Mouse (Mus musculus) hindbrain, embryonic 15.5 days (tissue): ENCODE data around the gene Clrn2. TPM values are rescaled to one million over a fixed set of nuclear protein-coding genes. Genes with fewer than 3 reads are reported as not detected.
"Not testable (repeated sequence)": the region's sequence is repeated elsewhere in the genome, so short reads cannot be mapped to it uniquely, and the experiment has no call there.

ENCODE experiments used
- ATAC-seq: fragments of 200-750 bp; cut with Nextera tagmentation; 2 replicates; pipeline ENCODE4 v1.8.0; 2017; ENCODE audit warnings: low read depth, moderate number of reproducible peaks, moderate TSS enrichment; ENCODE audit not compliant: low FRiP score
- H3K27ac ChIP-seq: fragments of 300-500 bp; sonication (generic); replicated peaks from 2 replicates; pipeline ENCODE4 v1.5.1; 2015; ENCODE audit warnings: mild to moderate bottlenecking, inconsistent platforms
- H3K27me3 ChIP-seq: fragments of 300-500 bp; sonication (generic); 2 replicates; pipeline ENCODE4 v1.6.1; 2015; ENCODE audit warnings: control low read depth, inconsistent platforms
- H3K36me3 ChIP-seq: fragments of 300-500 bp; sonication (generic); 2 replicates; pipeline ENCODE4 v1.6.1; 2015; ENCODE audit warnings: control low read depth, inconsistent platforms
- H3K4me1 ChIP-seq: fragments of 300-500 bp; sonication (generic); replicated peaks from 2 replicates; pipeline ENCODE4 v1.6.1; 2015; ENCODE audit warnings: control low read depth, inconsistent platforms
- H3K4me2 ChIP-seq: fragments of 300-500 bp; sonication (generic); 2 replicates; pipeline ENCODE4 v1.6.1; 2015; ENCODE audit warnings: moderate library complexity, mild to moderate bottlenecking, inconsistent platforms
- H3K4me3 ChIP-seq: fragments of 300-500 bp; sonication (generic); 2 replicates; pipeline ENCODE4 v1.5.1; 2015; ENCODE audit warnings: mild to moderate bottlenecking, inconsistent platforms
- H3K9ac ChIP-seq: fragments of 300-500 bp; sonication (generic); 2 replicates; pipeline ENCODE4 v1.6.1; 2015; ENCODE audit warnings: inconsistent platforms
- H3K9me3 ChIP-seq: fragments of 300-500 bp; sonication (generic); 2 replicates; pipeline ENCODE4 v1.6.1; 2016; ENCODE audit warnings: control low read depth, inconsistent platforms
- WGBS: fragments of 180-500 bp; shearing (Covaris S2); methylation state at CpG from one replicate; pipeline ENCODE4 v1.1.7; 2015; 5-methylcytosine and 5-hydroxymethylcytosine counted together
- polyA plus RNA-seq: library from polyadenylated mRNA; unstranded; fragments of >200 nt; fragmentation: Nextera tagmentation; extraction: Ambion mirVana; gene quantifications from 2 replicates; pipeline ENCODE4 v1.2.1, GENCODE M21; 2015

Gene Clrn2
- 0.38 and 0.46 TPM in 2 replicates for polyA plus RNA-seq

DNA sequence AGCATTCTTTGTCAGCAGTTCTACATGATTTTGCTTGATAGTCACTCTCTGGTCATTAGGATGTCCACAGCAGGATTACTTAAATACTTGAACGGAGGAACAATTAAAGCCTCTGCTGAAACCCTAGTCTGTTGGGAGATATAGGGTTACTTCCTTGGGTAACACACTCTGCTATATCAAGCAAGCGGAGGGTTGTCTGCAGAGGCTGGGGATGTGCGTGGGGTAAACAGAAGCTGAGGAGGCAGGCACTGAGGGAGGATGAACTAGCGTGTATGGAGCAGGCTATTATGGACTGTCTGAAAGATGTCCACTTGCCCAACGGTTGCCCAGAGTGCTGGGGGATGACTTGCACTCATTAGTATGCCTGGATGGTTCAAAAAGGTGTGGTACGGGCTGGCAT, at the start of gene Clrn2:
Gene Clrn2, plus strand, starts transcription at position 301 of the 400 bp plus-strand sequence.
- Histone ChIP-seq H3K4me2 (no peak within 1 kb of the TSS), H3K9me3 (no peaks in the 10 kb centered on the region), H3K27me3 (no peaks in the 10 kb centered on the region), H3K9ac (no peak within 1 kb of the TSS), H3K27ac (no peak within 1 kb of the TSS), H3K4me3 (no peak within 1 kb of the TSS), H3K4me1 (peaks cover 15% of the 10 kb centered on the region), H3K36me3 (no peaks in the 10 kb centered on the region)
- WGBS: 72% methylated on average over 6 of the region's 6 CpGs
- ATAC-seq: no peak

DNA sequence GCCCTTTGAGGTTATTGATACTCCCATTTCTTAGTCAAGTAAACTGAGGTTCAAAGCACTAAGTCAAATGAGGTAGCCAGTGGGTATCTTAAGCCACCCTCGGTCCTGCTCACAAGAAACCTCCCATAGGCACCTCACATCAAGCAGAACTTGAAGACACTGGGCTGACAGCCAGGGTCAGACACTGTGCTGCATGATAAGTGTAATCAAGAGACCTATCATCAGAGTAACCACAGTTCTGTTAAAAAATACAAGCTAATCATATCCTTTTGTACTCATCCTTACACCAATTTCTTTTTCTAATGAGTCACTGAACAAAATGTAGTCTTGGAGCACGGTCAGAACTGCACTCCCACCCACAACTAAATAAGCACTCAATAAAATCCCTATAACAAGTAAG, 47.4 kb upstream of the Clrn2 start:
- 75% methylated on average over 2 of the region's 2 CpGs for WGBS
- Histone ChIP-seq H3K36me3 (no peaks in the 10 kb centered on the region), H3K9ac (no peak overlapping the region), H3K4me2 (no peak overlapping the region), H3K27ac (no peak overlapping the region), H3K9me3 (no peaks in the 10 kb centered on the region), H3K4me1 (no peaks in the 10 kb centered on the region), H3K4me3 (no peak overlapping the region), H3K27me3 (no peaks in the 10 kb centered on the region)
- no peak for ATAC-seq

DNA sequence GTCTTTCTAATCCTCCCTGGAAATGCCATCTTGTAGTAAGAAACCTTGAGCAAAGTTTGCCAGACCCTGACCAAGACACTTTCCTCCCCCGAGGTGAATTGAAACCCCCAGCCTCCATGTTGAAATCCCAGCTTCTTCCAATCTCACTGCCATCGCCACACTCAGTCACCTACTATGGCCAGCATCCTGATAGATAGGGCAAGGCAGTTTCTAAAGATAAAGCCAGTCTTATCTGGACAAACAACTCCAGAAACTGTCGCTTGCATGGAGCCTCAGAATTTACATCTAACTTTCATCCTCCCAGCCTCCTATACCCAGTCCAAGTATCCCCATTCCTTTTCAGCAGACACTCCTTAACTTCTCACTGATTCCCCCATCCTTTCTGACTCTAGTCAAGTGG, 37.1 kb upstream of the Clrn2 start:
- no peaks in the 10 kb centered on the region for H3K27me3 ChIP-seq
- H3K9ac ChIP-seq: no peak overlapping the region
- H3K9me3 ChIP-seq: no peaks in the 10 kb centered on the region
- H3K27ac ChIP-seq: no peak overlapping the region
- no peak overlapping the region for H3K4me2 ChIP-seq
- H3K4me3 ChIP-seq: no peak overlapping the region
- H3K36me3 ChIP-seq: no peaks in the 10 kb centered on the region
- WGBS: 95% methylated on average over 3 of the region's 3 CpGs
- H3K4me1 ChIP-seq: no peaks in the 10 kb centered on the region
- ATAC-seq: no peak

DNA sequence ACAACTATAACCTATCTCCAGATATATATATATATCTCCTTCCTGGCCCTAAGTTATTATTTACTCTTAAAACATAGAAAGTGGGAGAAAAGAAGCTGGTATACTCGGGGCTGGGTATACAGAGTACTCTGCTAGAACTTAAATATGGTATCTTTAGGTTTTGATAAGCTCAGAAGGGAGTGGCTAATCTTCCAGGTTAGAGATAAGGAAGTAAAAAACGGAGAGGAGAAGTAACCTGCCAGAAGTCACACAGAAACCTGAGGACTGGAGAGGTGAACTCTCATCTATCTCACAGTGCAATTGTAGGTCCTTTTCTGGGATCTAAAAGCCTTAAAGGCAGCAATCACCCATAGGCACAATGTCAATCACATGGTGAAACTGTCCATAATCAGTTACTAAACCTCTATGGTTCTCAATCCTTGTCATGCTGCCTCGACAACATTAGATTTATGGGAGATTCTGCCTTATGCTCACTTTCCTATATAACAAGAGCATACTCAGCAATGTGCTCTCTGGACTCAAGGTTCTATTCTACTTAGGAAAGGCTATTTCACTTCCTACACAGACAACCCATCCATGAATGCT, 35.6 kb upstream of the Clrn2 start:
- no peak overlapping the region for H3K27ac ChIP-seq
- no peak for ATAC-seq
- H3K36me3 ChIP-seq: no peaks in the 10 kb centered on the region
- H3K9me3 ChIP-seq: no peaks in the 10 kb centered on the region
- no peak overlapping the region for H3K4me3 ChIP-seq
- H3K4me1 ChIP-seq: no peaks in the 10 kb centered on the region
- H3K4me2 ChIP-seq: no peak overlapping the region
- H3K9ac ChIP-seq: no peak overlapping the region
- no peaks in the 10 kb centered on the region for H3K27me3 ChIP-seq
- 86% methylated on average over 3 of the region's 3 CpGs for WGBS

DNA sequence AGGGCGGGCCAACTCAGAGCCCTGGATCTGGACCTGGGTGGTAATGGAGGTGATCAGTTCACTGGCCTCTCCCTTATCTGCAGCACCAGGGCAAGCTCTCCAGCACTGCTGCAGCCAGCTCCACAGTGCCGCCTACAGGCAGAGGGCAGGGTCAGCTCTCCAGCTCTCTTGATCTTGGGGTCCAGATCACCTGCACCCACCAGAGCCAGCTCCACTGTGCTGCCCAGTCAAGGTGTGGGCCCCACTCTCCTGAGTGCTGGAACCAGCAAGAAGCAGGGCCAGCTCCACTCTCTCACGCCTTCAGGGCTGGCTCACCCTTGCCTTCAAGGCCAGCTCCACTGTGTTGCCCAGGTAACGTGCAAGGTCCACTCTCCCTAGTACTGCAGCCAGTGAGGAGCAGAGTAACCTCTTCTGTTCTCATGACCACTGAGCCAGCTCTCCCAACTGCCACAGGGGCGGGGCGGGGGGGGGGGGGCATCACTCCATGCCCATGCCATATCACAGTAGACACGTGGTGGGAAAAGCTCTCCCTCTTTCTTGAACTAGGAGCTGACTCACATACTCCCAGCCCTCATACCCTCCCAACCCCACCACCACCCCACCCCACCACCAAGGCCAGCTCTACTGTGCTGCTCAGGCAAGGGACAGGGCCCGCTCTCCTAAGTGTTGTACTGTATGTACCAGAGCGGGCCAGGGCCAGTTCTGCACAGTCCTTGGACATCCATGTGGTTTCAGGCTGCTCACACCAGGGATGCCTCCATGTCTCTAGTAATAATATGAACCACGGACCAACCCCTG, 33.5 kb upstream of the Clrn2 start:
- WGBS: 72% methylated on average over 10 of the region's 10 CpGs
- no peak overlapping the region for H3K4me2 ChIP-seq
- no peaks in the 10 kb centered on the region for H3K9me3 ChIP-seq
- H3K27ac ChIP-seq: no peak overlapping the region
- ATAC-seq: no peak
- H3K27me3 ChIP-seq: no peaks in the 10 kb centered on the region
- H3K9ac ChIP-seq: no peak overlapping the region
- H3K4me1 ChIP-seq: no peaks in the 10 kb centered on the region
- H3K36me3 ChIP-seq: no peaks in the 10 kb centered on the region
- no peak overlapping the region for H3K4me3 ChIP-seq

DNA sequence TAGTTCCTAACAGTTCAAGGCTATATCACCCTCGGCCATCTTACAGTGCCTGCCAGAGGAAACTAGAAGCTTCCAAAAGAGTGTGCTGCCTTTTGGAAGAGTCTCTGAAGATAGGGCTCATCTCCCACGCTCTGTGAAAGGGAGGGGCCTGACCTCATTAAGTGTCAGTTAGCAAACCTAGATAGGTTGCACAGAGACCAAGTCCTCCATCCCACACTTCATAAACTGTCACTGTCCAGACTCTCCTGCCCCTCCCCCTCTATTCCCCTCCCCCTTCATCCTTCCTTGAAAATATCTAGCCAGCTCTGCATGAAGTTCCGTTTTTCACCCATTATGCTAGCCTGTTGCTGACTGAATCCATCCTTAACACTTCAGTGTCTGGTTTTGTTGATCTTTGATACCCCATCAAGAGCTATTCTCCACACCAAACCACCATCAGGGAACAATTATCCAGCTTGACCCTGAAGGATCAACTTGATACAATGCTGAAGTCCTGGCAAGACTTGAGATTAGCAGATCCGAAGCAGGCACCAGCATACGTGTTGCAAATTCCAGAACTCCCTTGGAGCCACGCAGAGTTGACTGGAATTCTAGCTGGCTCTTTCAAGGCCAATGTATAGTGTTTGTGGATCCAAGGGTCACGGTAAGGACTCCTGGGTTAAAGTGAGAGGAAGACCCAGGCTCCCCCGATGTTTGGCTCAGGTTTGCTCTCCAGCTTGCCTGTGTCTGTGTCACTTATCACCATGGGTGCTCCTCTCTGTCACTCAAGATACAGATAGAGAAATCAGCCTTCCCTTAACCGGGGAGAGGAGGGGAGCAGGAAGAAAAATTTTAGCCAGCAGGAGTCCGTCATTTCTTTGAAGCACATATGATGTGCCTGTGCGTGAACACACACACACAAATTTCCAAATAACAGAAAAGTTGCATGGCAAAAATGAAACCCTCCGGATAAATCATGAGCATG, 31.4 kb upstream of the Clrn2 start:
- Histone ChIP-seq H3K27ac (no peak overlapping the region), H3K9me3 (no peaks in the 10 kb centered on the region), H3K36me3 (no peaks in the 10 kb centered on the region), H3K4me1 (no peaks in the 10 kb centered on the region), H3K4me3 (no peak overlapping the region), H3K27me3 (no peaks in the 10 kb centered on the region), H3K4me2 (no peak overlapping the region), H3K9ac (no peak overlapping the region)
- ATAC-seq: no peak
- WGBS: 80% methylated on average over 12 of the region's 12 CpGs

DNA sequence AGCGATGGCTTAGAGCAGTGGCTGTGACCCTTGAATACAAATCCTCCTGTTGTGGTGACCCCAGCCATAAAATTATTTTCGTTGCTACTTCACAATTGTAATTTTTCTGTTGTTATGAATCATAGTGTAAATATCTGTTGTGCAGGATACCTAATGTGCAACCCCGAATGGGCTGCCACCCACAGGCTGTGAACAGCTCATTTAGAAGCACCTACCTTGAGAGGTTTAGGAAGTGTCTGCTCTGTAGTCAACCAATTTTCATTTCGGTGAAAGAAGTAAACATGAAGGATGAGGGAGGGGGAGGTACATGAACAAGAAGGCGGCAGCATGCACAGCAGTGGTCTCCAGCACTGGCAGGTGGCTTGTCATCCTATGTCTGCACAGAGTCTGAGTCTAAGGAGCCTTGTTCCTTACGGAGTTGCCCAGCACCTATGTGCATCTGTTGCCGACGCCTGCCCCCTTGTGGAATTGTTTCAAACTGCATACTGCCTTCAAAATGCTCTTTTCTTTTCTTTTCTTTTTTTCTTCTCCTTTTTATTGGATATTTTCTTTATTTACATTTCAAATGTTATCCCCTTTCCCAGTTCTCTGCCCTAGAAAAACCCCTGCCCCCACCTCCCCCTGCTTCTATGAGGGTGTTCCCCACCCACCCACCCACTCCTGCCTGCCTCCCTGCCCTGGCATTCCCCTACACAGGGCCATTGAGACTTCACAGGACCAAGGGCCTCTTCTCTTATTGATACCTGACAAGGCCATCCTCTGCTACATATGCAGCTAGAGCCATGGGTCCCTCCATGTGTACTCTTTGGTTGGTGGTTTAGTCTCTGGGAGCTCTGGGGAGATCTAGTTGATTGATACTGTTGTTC, 29.3 kb upstream of the Clrn2 start:
- H3K9me3 ChIP-seq: no peaks in the 10 kb centered on the region
- no peak overlapping the region for H3K4me2 ChIP-seq
- no peaks in the 10 kb centered on the region for H3K36me3 ChIP-seq
- H3K4me3 ChIP-seq: no peak overlapping the region
- ATAC-seq: peak; percentile 90
- H3K27me3 ChIP-seq: no peaks in the 10 kb centered on the region
- no peak overlapping the region for H3K9ac ChIP-seq
- H3K4me1 ChIP-seq: no peaks in the 10 kb centered on the region
- WGBS: 40% methylated on average over 8 of the region's 8 CpGs
- H3K27ac ChIP-seq: no peak overlapping the region

DNA sequence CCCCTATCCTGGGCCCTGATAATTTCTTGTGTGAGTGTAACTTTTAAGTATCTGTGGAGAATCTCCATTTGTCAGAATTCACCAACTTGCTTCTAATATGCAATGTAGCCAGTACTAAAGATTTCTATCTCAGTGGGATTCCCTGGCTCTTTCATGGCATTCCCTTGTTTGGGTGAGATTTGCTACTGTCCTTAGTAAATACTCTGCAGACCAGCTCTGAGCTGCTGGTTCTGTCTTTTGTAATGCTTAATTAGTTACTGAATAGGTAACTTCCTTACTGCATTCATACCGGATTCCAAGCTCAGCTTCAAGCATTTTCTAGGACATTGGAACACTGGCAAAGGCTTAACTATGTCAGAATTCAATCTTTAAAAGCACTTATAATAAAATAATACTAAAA, 27.8 kb upstream of the Clrn2 start:
- not testable (repeated sequence) for H3K27me3 ChIP-seq, H3K9ac ChIP-seq, H3K27ac ChIP-seq, H3K9me3 ChIP-seq, ATAC-seq, H3K4me3 ChIP-seq, H3K4me1 ChIP-seq, H3K4me2 ChIP-seq, H3K36me3 ChIP-seq
- 38% methylated on average over 1 of the region's 1 CpGs for WGBS

DNA sequence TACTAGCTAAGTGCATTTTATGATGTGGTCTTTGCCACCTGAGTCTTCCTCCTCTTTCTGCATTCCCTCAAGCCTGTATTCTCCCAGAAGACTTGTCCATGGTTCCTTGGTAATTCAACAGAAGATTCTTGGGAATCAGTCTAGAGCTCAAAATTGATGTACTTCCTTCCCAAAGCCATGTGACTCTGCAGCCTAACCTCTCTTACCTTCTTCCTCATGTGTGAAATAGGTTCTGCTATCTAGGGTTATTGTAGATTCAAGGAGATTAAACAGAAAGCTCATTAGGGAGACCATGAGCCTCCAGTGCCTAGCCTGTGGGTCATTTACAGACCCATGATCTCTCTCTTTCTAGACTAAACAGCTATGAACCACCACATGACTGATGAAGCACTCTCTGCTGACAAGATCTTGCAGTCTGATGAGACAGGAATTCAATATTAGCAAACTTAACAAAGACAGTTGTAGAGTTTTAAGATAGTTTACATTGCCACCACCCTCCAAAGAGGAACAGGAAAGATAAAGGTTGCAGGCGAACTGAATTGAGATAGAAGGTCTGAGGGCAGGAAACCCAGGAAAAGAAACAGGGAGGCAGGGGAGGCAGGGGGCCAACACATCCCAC, 27.0 kb upstream of the Clrn2 start:
- H3K36me3 ChIP-seq: no peaks in the 10 kb centered on the region
- H3K27me3 ChIP-seq: no peaks in the 10 kb centered on the region
- no peak overlapping the region for H3K9ac ChIP-seq
- no peak overlapping the region for H3K27ac ChIP-seq
- H3K4me2 ChIP-seq: no peak overlapping the region
- no peaks in the 10 kb centered on the region for H3K9me3 ChIP-seq
- no peak overlapping the region for H3K4me3 ChIP-seq
- no peak for ATAC-seq
- WGBS: 78% methylated on average over 1 of the region's 1 CpGs
- no peaks in the 10 kb centered on the region for H3K4me1 ChIP-seq

DNA sequence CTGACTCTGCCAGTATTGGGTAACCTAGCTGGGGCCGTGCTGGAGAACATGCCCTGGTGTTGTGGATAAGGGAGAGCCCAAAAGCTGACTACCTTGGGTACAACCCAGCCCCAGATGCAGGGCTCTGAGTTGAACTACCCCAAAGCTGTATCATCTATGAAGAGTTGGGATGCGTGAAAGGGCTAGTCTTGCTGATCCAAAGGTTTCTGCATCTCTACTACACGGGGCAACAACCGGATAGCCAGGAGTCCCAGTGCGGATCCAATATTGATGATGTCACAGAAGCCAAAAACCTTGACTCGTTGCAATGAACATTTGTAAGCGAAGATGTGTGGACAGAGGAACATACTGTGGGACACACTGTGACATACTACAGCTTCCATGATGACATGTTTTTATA, 25.7 kb upstream of the Clrn2 start:
- Histone ChIP-seq H3K36me3 (no peaks in the 10 kb centered on the region), H3K9me3 (no peaks in the 10 kb centered on the region), H3K9ac (no peak overlapping the region), H3K27me3 (no peaks in the 10 kb centered on the region), H3K4me1 (no peaks in the 10 kb centered on the region), H3K4me2 (no peak overlapping the region), H3K4me3 (no peak overlapping the region), H3K27ac (no peak overlapping the region)
- ATAC-seq: no peak
- WGBS: 95% methylated on average over 7 of the region's 7 CpGs
